Mouse (Mus musculus) megakaryocyte, embryonic 14.5 days (primary cell): ENCODE data around the gene Klhdc4.

Source experiments
- FLI1 ChIP-seq: IDR thresholded peaks from 2 replicates; pipeline ENCODE4 v1.6.1; 2012; ENCODE audit warnings: low read length, inconsistent platforms, mixed read lengths
- GATA1 ChIP-seq: IDR thresholded peaks from 3 replicates; pipeline ENCODE4 v1.6.1; 2012; ENCODE audit warnings: mixed read lengths, low read length, inconsistent platforms, borderline replicate concordance

DNA sequence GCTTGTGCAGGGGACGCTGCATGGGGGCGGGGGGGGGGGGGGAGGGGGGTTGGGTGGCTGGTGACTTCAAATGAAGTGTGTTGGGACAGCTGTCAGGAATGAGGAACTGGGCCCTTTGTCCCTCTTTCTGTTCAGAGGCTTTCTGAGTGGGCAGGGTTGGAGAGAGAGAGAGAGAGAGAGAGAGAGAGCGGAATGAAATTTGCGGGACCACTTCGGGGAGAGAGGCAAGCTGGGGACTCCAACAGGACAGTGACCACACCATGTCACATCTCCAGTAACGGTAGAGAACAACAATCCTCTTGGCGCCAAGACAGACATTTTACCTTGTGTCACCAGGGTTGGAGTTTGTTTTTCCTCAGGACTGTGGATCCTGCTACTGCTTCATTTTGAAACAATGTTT, 15.4 kb upstream of the Klhdc4 start:
- TF ChIP-seq FLI1 (no peak), GATA1 (no peak)
